Mouse (Mus musculus): ENCODE data around the gene Atrnl1. TPM values are rescaled to one million over a fixed set of nuclear protein-coding genes. Genes with fewer than 3 reads are reported as not detected.

Gene Atrnl1
- polyA plus RNA-seq, 1 experiment from 2014 or later: 5.0 TPM

- Histone ChIP-seq H3K36me3 (ENCODE audit: control insufficient read depth, insufficient read depth, low read length) (no peaks in the 10 kb centered on the region), H3K4me1 (replicated peaks; ENCODE audit: control insufficient read depth, insufficient read depth, low read length) (no peaks in the 10 kb centered on the region), H3K4me3 (ENCODE audit: low read depth, low read length) (no peak overlapping the region), H3K27me3 (ENCODE audit: control insufficient read depth, insufficient read depth, low read length) (no peaks in the 10 kb centered on the region), H3K9me3 (ENCODE audit: control insufficient read depth, low read length) (no peaks in the 10 kb centered on the region), H3K4me2 (ENCODE audit: low read depth, low read length, severe bottlenecking) (no peak overlapping the region), H3K27ac (ENCODE audit: low read depth, low read length) (no peak overlapping the region), H3K9ac (ENCODE audit: low read length) (no peak overlapping the region)
- no peak for ATAC-seq (replicated peaks; ENCODE audit: low FRiP score)
- WGBS: 68% methylated on average over 6 of the region's 6 CpGs
- no peak for DNase-seq (ENCODE audit: low spot score)
These were observed 305.5 kb downstream of the Atrnl1 start for GRCm38 (mm10) chr19:57916325-57916724.

GRCm38 (mm10) chr19:57922991-57923390, 312.2 kb downstream of the Atrnl1 start:
- Histone ChIP-seq H3K4me1 (replicated peaks; ENCODE audit: control insufficient read depth, insufficient read depth, low read length) (peaks cover 4% of the 10 kb centered on the region; the same call in 1 of the 2 replicates), H3K4me2 (ENCODE audit: low read depth, low read length, severe bottlenecking) (no peak overlapping the region), H3K4me3 (ENCODE audit: low read depth, low read length) (no peak overlapping the region), H3K27ac (ENCODE audit: low read depth, low read length) (no peak overlapping the region), H3K36me3 (ENCODE audit: control insufficient read depth, insufficient read depth, low read length) (no peaks in the 10 kb centered on the region), H3K9ac (ENCODE audit: low read length) (no peak overlapping the region), H3K27me3 (ENCODE audit: control insufficient read depth, insufficient read depth, low read length) (no peaks in the 10 kb centered on the region), H3K9me3 (ENCODE audit: control insufficient read depth, low read length) (no peaks in the 10 kb centered on the region)
- ATAC-seq (replicated peaks; ENCODE audit: low FRiP score): no peak
- no peak for DNase-seq (ENCODE audit: low spot score)
- WGBS: 88% methylated on average over 5 of the region's 5 CpGs

GRCm38 (mm10) chr19:57924856-57925255, 314.0 kb downstream of the Atrnl1 start:
- no peaks in the 10 kb centered on the region for H3K27me3 ChIP-seq (ENCODE audit: control insufficient read depth, insufficient read depth, low read length)
- ATAC-seq (replicated peaks; ENCODE audit: low FRiP score) (no peak), DNase-seq (ENCODE audit: low spot score) (no peak)
- H3K9ac ChIP-seq (ENCODE audit: low read length): no peak overlapping the region
- no peaks in the 10 kb centered on the region for H3K36me3 ChIP-seq (ENCODE audit: control insufficient read depth, insufficient read depth, low read length)
- H3K27ac ChIP-seq (ENCODE audit: low read depth, low read length): no peak overlapping the region
- 60% methylated on average over 8 of the region's 8 CpGs for WGBS
- no peaks in the 10 kb centered on the region for H3K9me3 ChIP-seq (ENCODE audit: control insufficient read depth, low read length)
- no peak overlapping the region for H3K4me3 ChIP-seq (ENCODE audit: low read depth, low read length)
- H3K4me2 ChIP-seq (ENCODE audit: low read depth, low read length, severe bottlenecking): no peak overlapping the region
- peaks cover 4% of the 10 kb centered on the region; the same call in 1 of the 2 replicates for H3K4me1 ChIP-seq (replicated peaks; ENCODE audit: control insufficient read depth, insufficient read depth, low read length)

- H3K4me1 ChIP-seq (replicated peaks; ENCODE audit: control insufficient read depth, insufficient read depth, low read length): peaks cover 4% of the 10 kb centered on the region; the same call in 1 of the 2 replicates
- WGBS: 90% methylated on average over 10 of the region's 10 CpGs
- no peaks in the 10 kb centered on the region for H3K27me3 ChIP-seq (ENCODE audit: control insufficient read depth, insufficient read depth, low read length)
- DNase-seq (ENCODE audit: low spot score) (no peak), ATAC-seq (replicated peaks; ENCODE audit: low FRiP score) (no peak)
- H3K27ac ChIP-seq (ENCODE audit: low read depth, low read length): no peak overlapping the region
- H3K9ac ChIP-seq (ENCODE audit: low read length): no peak overlapping the region
- no peaks in the 10 kb centered on the region for H3K9me3 ChIP-seq (ENCODE audit: control insufficient read depth, low read length)
- no peak overlapping the region for H3K4me3 ChIP-seq (ENCODE audit: low read depth, low read length)
- H3K36me3 ChIP-seq (ENCODE audit: control insufficient read depth, insufficient read depth, low read length): no peaks in the 10 kb centered on the region
- H3K4me2 ChIP-seq (ENCODE audit: low read depth, low read length, severe bottlenecking): no peak overlapping the region
These were observed 314.8 kb downstream of the Atrnl1 start for GRCm38 (mm10) chr19:57925681-57926080.

- no peaks in the 10 kb centered on the region for H3K36me3 ChIP-seq (ENCODE audit: control insufficient read depth, insufficient read depth, low read length)
- H3K4me1 ChIP-seq (replicated peaks; ENCODE audit: control insufficient read depth, insufficient read depth, low read length): peaks cover 4% of the 10 kb centered on the region; the same call in 1 of the 2 replicates
- peak; percentile 89 for ATAC-seq (replicated peaks; ENCODE audit: low FRiP score)
- H3K4me2 ChIP-seq (ENCODE audit: low read depth, low read length, severe bottlenecking): no peak overlapping the region
- no peaks in the 10 kb centered on the region for H3K9me3 ChIP-seq (ENCODE audit: control insufficient read depth, low read length)
- no peak overlapping the region for H3K27ac ChIP-seq (ENCODE audit: low read depth, low read length)
- H3K4me3 ChIP-seq (ENCODE audit: low read depth, low read length): no peak overlapping the region
- 89% methylated on average over 5 of the region's 5 CpGs for WGBS
- H3K27me3 ChIP-seq (ENCODE audit: control insufficient read depth, insufficient read depth, low read length): no peaks in the 10 kb centered on the region
- peak; percentile 76 for DNase-seq (ENCODE audit: low spot score)
- H3K9ac ChIP-seq (ENCODE audit: low read length): no peak overlapping the region
These were observed 315.5 kb downstream of the Atrnl1 start for GRCm38 (mm10) chr19:57926164-57926860.

- ATAC-seq (replicated peaks; ENCODE audit: low FRiP score) (no peak), DNase-seq (ENCODE audit: low spot score) (no peak)
- H3K4me2 ChIP-seq (ENCODE audit: low read depth, low read length, severe bottlenecking): no peak overlapping the region; the same call in 1 of the 2 replicates
These were observed 316.2 kb downstream of the Atrnl1 start for GRCm38 (mm10) chr19:57926941-57927471.

GRCm38 (mm10) chr19:57927566-57928523, 317.0 kb downstream of the Atrnl1 start:
- H3K36me3 ChIP-seq (ENCODE audit: control insufficient read depth, insufficient read depth, low read length): no peaks in the 10 kb centered on the region
- no peak overlapping the region; the same call in 1 of the 2 replicates for H3K4me2 ChIP-seq (ENCODE audit: low read depth, low read length, severe bottlenecking)
- no peak overlapping the region for H3K4me3 ChIP-seq (ENCODE audit: low read depth, low read length)
- no peaks in the 10 kb centered on the region for H3K9me3 ChIP-seq (ENCODE audit: control insufficient read depth, low read length)
- H3K9ac ChIP-seq (ENCODE audit: low read length): no peak overlapping the region
- WGBS: 55% methylated on average over 11 of the region's 11 CpGs
- H3K27me3 ChIP-seq (ENCODE audit: control insufficient read depth, insufficient read depth, low read length): no peaks in the 10 kb centered on the region
- no peak for DNase-seq (ENCODE audit: low spot score)
- ATAC-seq (replicated peaks; ENCODE audit: low FRiP score): no peak
- peaks cover 4% of the 10 kb centered on the region; the same call in 1 of the 2 replicates for H3K4me1 ChIP-seq (replicated peaks; ENCODE audit: control insufficient read depth, insufficient read depth, low read length)
- no peak overlapping the region for H3K27ac ChIP-seq (ENCODE audit: low read depth, low read length)

More at GRCm38 (mm10) chr19:57926941-57927471, 316.2 kb downstream of the Atrnl1 start:
- Histone ChIP-seq H3K27me3 (ENCODE audit: control insufficient read depth, insufficient read depth, low read length) (no peaks in the 10 kb centered on the region), H3K4me1 (replicated peaks; ENCODE audit: control insufficient read depth, insufficient read depth, low read length) (peaks cover 4% of the 10 kb centered on the region; the same call in 1 of the 2 replicates), H3K9me3 (ENCODE audit: control insufficient read depth, low read length) (no peaks in the 10 kb centered on the region), H3K27ac (ENCODE audit: low read depth, low read length) (no peak overlapping the region), H3K36me3 (ENCODE audit: control insufficient read depth, insufficient read depth, low read length) (no peaks in the 10 kb centered on the region), H3K4me3 (ENCODE audit: low read depth, low read length) (no peak overlapping the region), H3K9ac (ENCODE audit: low read length) (no peak overlapping the region)
- WGBS: 30% methylated on average over 10 of the region's 10 CpGs

GRCm38 (mm10) chr19:57931626-57932025, 320.8 kb downstream of the Atrnl1 start:
- ATAC-seq (replicated peaks; ENCODE audit: low FRiP score): no peak
- H3K4me3 ChIP-seq (ENCODE audit: low read depth, low read length): no peak overlapping the region
- no peak overlapping the region for H3K9ac ChIP-seq (ENCODE audit: low read length)
- DNase-seq (ENCODE audit: low spot score): no peak
- no peaks in the 10 kb centered on the region for H3K27me3 ChIP-seq (ENCODE audit: control insufficient read depth, insufficient read depth, low read length)
- H3K4me2 ChIP-seq (ENCODE audit: low read depth, low read length, severe bottlenecking): no peak overlapping the region
- H3K4me1 ChIP-seq (replicated peaks; ENCODE audit: control insufficient read depth, insufficient read depth, low read length): peaks cover 4% of the 10 kb centered on the region; the same call in 1 of the 2 replicates
- 95% methylated on average over 4 of the region's 4 CpGs for WGBS
- H3K27ac ChIP-seq (ENCODE audit: low read depth, low read length): no peak overlapping the region
- no peaks in the 10 kb centered on the region for H3K9me3 ChIP-seq (ENCODE audit: control insufficient read depth, low read length)
- no peaks in the 10 kb centered on the region for H3K36me3 ChIP-seq (ENCODE audit: control insufficient read depth, insufficient read depth, low read length)

Data from forebrain, embryonic 11.5 days (tissue).